Mouse (Mus musculus) G1E (cell line): ENCODE results near the gene Lgals9. TPM values are rescaled to one million over a fixed set of nuclear protein-coding genes. Genes with fewer than 3 reads are reported as not detected.

Source experiments
- ATAC-seq: 2 replicates; pipeline ENCODE4 v1.8.0; 2016; ENCODE audit warnings: mild to moderate bottlenecking; ENCODE audit not compliant: insufficient number of reproducible peaks, poor library complexity, low FRiP score, severe bottlenecking; ENCODE audit errors: extremely low read depth
- DNase-seq: peaks from one replicate; pipeline ENCODE4 v3.0.0; 2012; ENCODE audit warnings: low spot score
- H3K27me3 ChIP-seq: 2 replicates; pipeline ENCODE4 v1.6.1; 2012; ENCODE audit warnings: mild to moderate bottlenecking, low read length, inconsistent platforms; ENCODE audit not compliant: insufficient read depth
- H3K36me3 ChIP-seq: replicated peaks from 2 replicates; pipeline ENCODE3; 2012; ENCODE audit warnings: mild to moderate bottlenecking, inconsistent platforms
- H3K4me1 ChIP-seq: 2 replicates; pipeline ENCODE4 v1.6.1; 2012; ENCODE audit warnings: low read depth, low read length, inconsistent platforms, mixed read lengths; ENCODE audit not compliant: insufficient read depth
- H3K4me3 ChIP-seq: 2 replicates; pipeline ENCODE4 v1.5.1; 2012; ENCODE audit warnings: low read depth, mild to moderate bottlenecking, inconsistent platforms, low read length, moderate library complexity, mixed read lengths
- H3K9me3 ChIP-seq: replicated peaks from 2 replicates; pipeline ENCODE4 v1.6.1; 2012; ENCODE audit warnings: inconsistent platforms
- CTCF ChIP-seq: IDR thresholded peaks from 2 replicates; pipeline ENCODE4 v1.5.1; 2012; ENCODE audit warnings: low read depth, low read length, inconsistent platforms, mixed read lengths
- GATA1 ChIP-seq: IDR thresholded peaks from 2 replicates; pipeline ENCODE4 v1.6.1; 2012; ENCODE audit warnings: borderline replicate concordance, low read length, inconsistent platforms, mixed read lengths
- GATA2 ChIP-seq: IDR thresholded peaks from 2 replicates; pipeline ENCODE4 v1.6.1; 2012; ENCODE audit warnings: low read depth, low read length, inconsistent platforms, borderline replicate concordance
- POLR2AphosphoS5 ChIP-seq: IDR thresholded peaks from 2 replicates; pipeline ENCODE4 v1.6.1; 2012; ENCODE audit warnings: low read depth, low read length, inconsistent platforms; ENCODE audit not compliant: insufficient replicate concordance
- TAL1 ChIP-seq: conservative IDR thresholded peaks from 2 replicates; pipeline ENCODE4 v1.6.1; 2012; ENCODE audit warnings: low read depth, low read length, inconsistent platforms, mixed read lengths
- polyA plus RNA-seq: library from polyadenylated mRNA; stranded (reverse); fragments of >175 nt; gene quantifications from 2 replicates; pipeline ENCODE4 v1.2.3, GENCODE M21; 2012
- total RNA-seq, 2 experiments: library from RNA; stranded (forward) in 1 of 2; stranded (reverse) in 1 of 2; fragments of 200-1000 nt in 1 of 2; fragments of >200 nt in 1 of 2; fragmentation: Nextera tagmentation in 1 of 2; gene quantifications; 2 replicates each; pipeline ENCODE4 v1.2.3; 2014 to 2017

Gene Lgals9
- total and polyA plus RNA-seq, 3 experiments: 41.2 to 786 (median 183) TPM

DNA sequence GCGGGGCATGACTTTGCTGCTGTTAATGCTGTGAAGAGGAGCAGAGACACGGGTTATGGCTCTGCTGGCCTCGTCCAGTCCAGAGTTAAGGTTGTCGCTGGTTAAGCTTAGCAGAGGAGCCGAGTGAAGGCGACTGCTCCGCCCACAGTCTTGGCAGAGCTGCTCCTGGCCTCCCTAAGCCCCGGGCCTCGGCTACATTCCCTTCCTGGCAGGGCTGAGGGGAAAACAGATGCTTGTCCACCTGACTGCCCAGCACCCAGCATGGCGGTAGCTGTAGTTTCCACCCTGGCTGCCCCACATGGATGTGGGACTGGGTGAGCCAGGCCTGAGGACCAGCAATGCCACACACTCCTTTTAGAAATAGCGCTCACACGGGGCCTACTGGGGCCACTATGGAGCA, 31.5 kb upstream of the Lgals9 start:
- H3K4me1 ChIP-seq: peaks cover 70% of the 10 kb centered on the region

GRCm38 (mm10) chr11:79015660-79016215, 31.0 kb upstream of the Lgals9 start:
- H3K4me1 ChIP-seq: peaks cover 69% of the 10 kb centered on the region
- ATAC-seq (no peak), DNase-seq (no peak)
- peaks cover 17% of the 10 kb centered on the region; the same call in 1 of the 2 replicates for H3K27me3 ChIP-seq
- peak overlapping the region; percentile 40; the same call in 1 of the 2 replicates for H3K4me3 ChIP-seq
- peaks cover 22% of the 10 kb centered on the region for H3K36me3 ChIP-seq
- TF ChIP-seq CTCF (no peak), GATA2 (no peak), GATA1 (no peak), TAL1 (no peak), POLR2AphosphoS5 (no peak)
- H3K9me3 ChIP-seq: no peaks in the 10 kb centered on the region; the same call in 1 of the 2 replicates

More for the DNA sequence above, 31.5 kb upstream of the Lgals9 start:
- no peak for DNase-seq
- Histone ChIP-seq H3K36me3 (peaks cover 26% of the 10 kb centered on the region), H3K4me3 (no peak overlapping the region), H3K27me3 (peaks cover 21% of the 10 kb centered on the region; the same call in 1 of the 2 replicates), H3K9me3 (no peaks in the 10 kb centered on the region; the same call in 1 of the 2 replicates)
- TF ChIP-seq GATA2 (no peak), CTCF (no peak), GATA1 (no peak), POLR2AphosphoS5 (no peak), TAL1 (no peak)
- no peak for ATAC-seq

DNA sequence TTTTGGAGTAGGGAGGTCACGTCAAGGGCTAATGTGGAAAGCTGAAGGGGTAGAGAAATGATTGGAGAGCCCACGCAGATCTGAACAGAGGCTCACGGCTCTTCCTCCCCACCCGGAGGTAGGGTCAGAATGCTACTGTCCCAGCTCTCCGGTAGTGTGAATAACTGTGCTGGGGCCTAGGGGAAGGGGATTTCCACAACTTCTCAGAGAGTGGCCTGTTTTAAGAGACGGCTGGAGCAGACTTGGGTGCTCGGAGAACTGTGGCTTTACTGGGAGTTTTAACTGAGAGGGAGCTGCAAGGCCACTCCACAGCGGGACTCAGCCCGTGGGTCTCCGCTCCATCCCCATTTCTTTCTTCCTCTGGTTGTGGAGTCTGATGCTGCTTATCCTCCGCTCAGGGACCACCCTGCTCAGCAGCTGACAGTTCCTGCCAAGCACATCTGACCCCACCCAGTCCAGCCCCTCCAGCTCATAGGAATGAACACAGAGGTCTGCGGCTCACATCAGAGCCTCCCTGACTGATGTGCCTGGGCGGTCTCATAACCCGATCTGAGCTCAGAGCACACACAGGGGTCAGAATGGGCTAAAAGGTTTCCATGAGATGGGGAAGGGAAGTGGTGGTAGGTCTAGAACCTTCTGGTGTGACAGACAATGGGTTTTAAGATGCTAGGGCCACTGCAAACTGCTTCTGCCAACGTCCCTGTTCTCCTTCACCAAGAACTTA, 30.0 kb upstream of the Lgals9 start:
- no peak for TF ChIP-seq GATA1
- no peak for TF ChIP-seq POLR2AphosphoS5
- TF ChIP-seq CTCF: no peak
- H3K27me3 ChIP-seq: peaks cover 10% of the 10 kb centered on the region; the same call in 1 of the 2 replicates
- H3K4me3 ChIP-seq: peak overlapping the region; percentile 43; the same call in 1 of the 2 replicates
- ATAC-seq: no peak
- DNase-seq: no peak
- H3K9me3 ChIP-seq: no peaks in the 10 kb centered on the region; the same call in 1 of the 2 replicates
- H3K36me3 ChIP-seq: peaks cover 13% of the 10 kb centered on the region
- H3K4me1 ChIP-seq: peaks cover 60% of the 10 kb centered on the region

- peaks cover 10% of the 10 kb centered on the region for H3K36me3 ChIP-seq
- peaks cover 52% of the 10 kb centered on the region for H3K4me1 ChIP-seq
- no peak for TF ChIP-seq CTCF
- no peak for TF ChIP-seq TAL1
- H3K9me3 ChIP-seq: no peaks in the 10 kb centered on the region; the same call in 1 of the 2 replicates
- no peak for DNase-seq
- ATAC-seq: no peak
- H3K27me3 ChIP-seq: peaks cover 10% of the 10 kb centered on the region; the same call in 1 of the 2 replicates
- no peak overlapping the region for H3K4me3 ChIP-seq
Observed at GRCm38 (mm10) chr11:79013806-79014205, 29.1 kb upstream of the Lgals9 start.

GRCm38 (mm10) chr11:79013056-79013455, 28.3 kb upstream of the Lgals9 start:
- Histone ChIP-seq H3K4me1 (peaks cover 50% of the 10 kb centered on the region), H3K4me3 (no peak overlapping the region)
- no peak for ATAC-seq

DNA sequence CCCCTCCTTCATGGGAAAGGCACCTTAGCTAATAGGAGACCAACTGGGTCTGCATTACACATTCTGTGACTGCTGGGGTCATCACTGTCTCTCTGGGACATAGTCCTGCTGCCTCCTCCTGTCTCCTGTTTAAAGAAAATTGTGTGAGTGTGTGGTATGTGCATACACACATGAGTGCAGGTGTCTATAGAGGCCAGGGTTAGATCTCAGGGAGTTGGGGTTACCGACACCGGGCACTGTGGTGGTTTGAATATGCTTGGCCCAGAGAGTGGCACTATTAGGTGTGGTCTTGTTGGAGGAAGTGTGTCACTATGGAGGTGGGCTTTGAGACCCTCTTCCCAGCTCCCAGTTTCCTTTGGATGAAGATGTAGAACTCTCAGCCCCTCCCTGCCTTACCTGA, 27.8 kb upstream of the Lgals9 start:
- ATAC-seq: no peak
- Histone ChIP-seq H3K36me3 (no peaks in the 10 kb centered on the region), H3K27me3 (peaks cover 4% of the 10 kb centered on the region; the same call in 1 of the 2 replicates), H3K4me1 (peaks cover 50% of the 10 kb centered on the region), H3K9me3 (no peaks in the 10 kb centered on the region; the same call in 1 of the 2 replicates), H3K4me3 (no peak overlapping the region)
- TF ChIP-seq TAL1 (no peak), POLR2AphosphoS5 (no peak), CTCF (no peak), GATA1 (no peak), GATA2 (no peak)
- no peak for DNase-seq

More at GRCm38 (mm10) chr11:79013056-79013455, 28.3 kb upstream of the Lgals9 start:
- TF ChIP-seq TAL1: no peak
- no peak for TF ChIP-seq GATA1
- no peak for TF ChIP-seq CTCF
- TF ChIP-seq GATA2: no peak
- TF ChIP-seq POLR2AphosphoS5: no peak
- peaks cover 3% of the 10 kb centered on the region for H3K36me3 ChIP-seq
- H3K27me3 ChIP-seq: peaks cover 4% of the 10 kb centered on the region; the same call in 1 of the 2 replicates
- DNase-seq: no peak
- no peaks in the 10 kb centered on the region; the same call in 1 of the 2 replicates for H3K9me3 ChIP-seq

DNA sequence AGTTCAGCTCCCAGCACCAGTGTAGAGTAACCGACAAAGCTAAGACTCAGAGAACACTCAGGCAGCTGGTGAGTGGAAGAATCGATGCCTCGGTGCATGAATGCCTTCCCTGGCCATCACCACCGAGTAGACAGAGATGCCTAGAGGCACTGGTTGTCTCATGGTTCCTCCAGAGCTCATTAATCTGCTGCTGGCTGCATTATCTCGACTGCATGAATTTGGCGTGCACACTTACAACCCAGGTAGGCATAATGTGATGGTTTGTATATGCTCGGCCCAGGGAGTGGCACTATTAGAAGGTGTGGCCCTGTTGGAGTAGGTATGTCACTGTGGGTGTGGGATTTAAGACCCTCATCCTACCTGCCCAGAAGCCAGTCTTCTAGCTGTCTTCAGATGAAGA, 24.1 kb upstream of the Lgals9 start:
- DNase-seq (no peak), ATAC-seq (no peak)
- Histone ChIP-seq H3K27me3 (peaks cover 4% of the 10 kb centered on the region; the same call in 1 of the 2 replicates), H3K4me1 (peaks cover 44% of the 10 kb centered on the region), H3K9me3 (no peaks in the 10 kb centered on the region; the same call in 1 of the 2 replicates), H3K4me3 (no peak overlapping the region), H3K36me3 (no peaks in the 10 kb centered on the region)
- no peak for TF ChIP-seq CTCF
